Mouse (Mus musculus): ENCODE results near the gene Gpr35. TPM values are rescaled to one million over a fixed set of nuclear protein-coding genes. Genes with fewer than 3 reads are reported as not detected.

The Gpr35 gene
- total and polyA plus RNA-seq, 3 experiments, result 0.21 to 1.7 (median 0.44) TPM

DNA sequence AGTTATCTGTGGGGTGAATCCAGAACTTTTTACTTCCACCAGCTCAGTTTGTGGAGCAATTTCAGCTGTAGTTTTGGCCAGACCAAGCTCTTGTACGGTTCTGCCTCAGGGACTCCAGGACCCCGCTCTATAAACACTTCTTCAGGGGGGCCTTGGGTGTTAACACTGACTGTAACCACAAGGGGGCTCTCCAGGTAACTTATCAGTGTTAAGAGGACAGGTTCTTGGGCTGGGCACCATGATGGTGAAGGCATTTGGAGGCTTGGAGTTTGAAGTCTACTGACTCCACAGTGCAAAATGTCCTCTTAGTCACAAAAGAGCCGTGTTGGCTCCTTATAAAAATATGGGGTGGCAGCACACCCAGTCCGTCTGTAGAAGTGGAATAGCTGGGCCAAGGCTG is 41.6 kb upstream of the Gpr35 start:
- peak; percentile 39 for DNase-seq (ENCODE audit: extremely low read depth)
- H3K4me2 ChIP-seq (ENCODE audit: insufficient read depth, low read depth, poor library complexity, severe bottlenecking), result no peak overlapping the region
- peaks cover 11% of the 10 kb centered on the region for H3K27me3 ChIP-seq (replicated peaks)
- H3K79me2 ChIP-seq (replicated peaks; ENCODE audit: control insufficient read depth, extremely low read depth, insufficient read depth, poor library complexity, severe bottlenecking), result no peaks in the 10 kb centered on the region
- H3K36me3 ChIP-seq (replicated peaks in 1 of 2; ENCODE audit: control insufficient read depth in 1 of 2, insufficient read depth in 1 of 2, low read length in 1 of 2), result peaks cover 0 to 17% of the 10 kb centered on the region in 2 experiments
- dilution Hi-C loops (cut with MboI; ENCODE audit: extremely low pct_ligation_motif_present, extremely low pct_unique_long_range_greater_than_20kb, low sequenced_read_pairs) (no loop called here), in situ Hi-C loops (cut with MboI; ENCODE audit: low pct_ligation_motif_present, low pct_unique_long_range_greater_than_20kb, low sequenced_read_pairs) (no loop called here)
- peaks cover 2% of the 10 kb centered on the region for H3K9me3 ChIP-seq (replicated peaks; ENCODE audit: low read length)
- H3K4me1 ChIP-seq (ENCODE audit: control insufficient read depth in 1 of 2, insufficient read depth in 2 of 2), result peaks cover 17 to 42% of the 10 kb centered on the region in 2 experiments
- H3K9ac ChIP-seq (ENCODE audit: insufficient read depth, low read depth), result no peak overlapping the region
- H3K4me3 ChIP-seq (replicated peaks in 1 of 3; ENCODE audit: low read depth in 2 of 3, low read length in 2 of 3, poor library complexity in 1 of 3), result no peak overlapping the region
- no peak overlapping the region for H3K27ac ChIP-seq (ENCODE audit: insufficient read depth, low read depth)
- no peak for TF ChIP-seq MYC (IDR thresholded peaks at IDR 0.05; ENCODE audit: low read depth, low read length)
- TF ChIP-seq BHLHE40 (IDR thresholded peaks at IDR 0.05; ENCODE audit: low read depth, low read length), result no peak
- no peak for TF ChIP-seq PAX5 (IDR thresholded peaks at IDR 0.05; ENCODE audit: low read length)
- no peak for TF ChIP-seq JUN (IDR thresholded peaks at IDR 0.05; ENCODE audit: insufficient read depth, low read depth, low read length)
- TF ChIP-seq RAD21 (IDR thresholded peaks at IDR 0.05; ENCODE audit: low read depth, low read length), result peak; percentile 18
- TF ChIP-seq ELF1 (IDR thresholded peaks at IDR 0.05; ENCODE audit: low read depth, low read length), result no peak
- no peak for TF ChIP-seq MEF2A (IDR thresholded peaks at IDR 0.05; ENCODE audit: borderline replicate concordance, low read depth, low read length)
- TF ChIP-seq SMC3 (IDR thresholded peaks at IDR 0.05; ENCODE audit: low read depth, low read length), result peak; percentile 15; the same call in 1 of the 2 replicates
- no peak for TF ChIP-seq CHD2 (IDR thresholded peaks at IDR 0.05; ENCODE audit: low read length)
- no peak for TF ChIP-seq MAX (IDR thresholded peaks at IDR 0.05; ENCODE audit: low read length)
- TF ChIP-seq TBP (conservative IDR thresholded peaks at IDR 0.05; ENCODE audit: low read depth, low read length), result no peak
- no peak for TF ChIP-seq ZC3H11A (IDR thresholded peaks at IDR 0.05; ENCODE audit: low read depth, low read length)
- TF ChIP-seq CTCF (conservative IDR thresholded peaks at IDR 0.05 in 1 of 2, IDR thresholded peaks at IDR 0.05 in 1 of 2; ENCODE audit: low read depth in 2 of 2, low read length in 2 of 2), result peak; percentile 21 to 65; a peak in 2 of 4 replicates
- no peak for TF ChIP-seq ZKSCAN1 (IDR thresholded peaks at IDR 0.05; ENCODE audit: borderline replicate concordance, low read depth, low read length)
- no peak for TF ChIP-seq EP300 (IDR thresholded peaks at IDR 0.05; ENCODE audit: low read length)
- no peak for TF ChIP-seq ZNF384 (IDR thresholded peaks at IDR 0.05; ENCODE audit: low read depth, low read length)

DNA sequence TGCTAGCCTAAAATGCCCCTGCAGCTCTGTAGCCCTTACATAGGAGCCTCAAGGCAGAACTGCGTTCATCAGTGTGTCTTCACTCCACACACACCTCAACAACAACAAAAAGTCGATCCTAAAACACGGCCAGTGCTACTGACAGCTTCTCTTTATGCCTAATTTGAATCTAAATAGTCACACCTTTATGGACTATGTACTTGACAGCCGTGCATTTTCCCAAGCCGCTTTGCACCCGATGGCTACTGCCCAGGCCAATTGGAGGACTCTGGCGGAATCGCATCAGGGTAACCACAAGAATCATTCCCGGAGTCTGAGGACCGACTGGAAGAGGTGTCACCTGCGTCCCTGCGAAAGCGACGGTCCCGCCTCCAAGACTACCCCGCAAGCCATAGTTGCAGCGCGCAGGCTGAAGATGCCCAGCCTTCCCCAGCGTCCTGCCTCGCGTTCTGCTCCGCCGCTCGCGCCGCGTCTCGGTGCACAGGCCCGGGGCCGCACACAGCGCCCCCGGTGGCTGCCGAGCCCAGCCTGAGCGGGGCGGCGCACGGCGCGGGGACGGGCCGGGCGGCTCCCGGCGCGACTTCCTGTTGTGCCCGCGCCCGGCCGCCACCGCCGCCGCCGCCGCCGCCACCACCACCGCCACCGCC is 40.3 kb upstream of the Gpr35 start, which contains the start of gene Rnpepl1:
Gene Rnpepl1 (plus strand): TSS at position 545 of the 647 bp plus-strand sequence.
- H3K27me3 ChIP-seq (replicated peaks), result peaks cover 11% of the 10 kb centered on the region
- H3K4me3 ChIP-seq (replicated peaks in 1 of 3; ENCODE audit: low read depth in 2 of 3, low read length in 2 of 3, poor library complexity in 1 of 3), result peak within 1 kb of the TSS; percentile 59 to 93 (median 69)

More for the DNA sequence above, 40.3 kb upstream of the Gpr35 start, which contains the start of gene Rnpepl1:
- in situ Hi-C loops (cut with MboI; ENCODE audit: low pct_ligation_motif_present, low pct_unique_long_range_greater_than_20kb, low sequenced_read_pairs), result no loop called here
- Histone ChIP-seq H3K9ac (ENCODE audit: insufficient read depth, low read depth) (peak within 1 kb of the TSS; percentile 79), H3K4me1 (ENCODE audit: control insufficient read depth in 1 of 2, insufficient read depth in 2 of 2) (peaks cover 16 to 42% of the 10 kb centered on the region in 2 experiments), H3K27ac (ENCODE audit: insufficient read depth, low read depth) (no peak within 1 kb of the TSS), H3K79me2 (replicated peaks; ENCODE audit: control insufficient read depth, extremely low read depth, insufficient read depth, poor library complexity, severe bottlenecking) (no peaks in the 10 kb centered on the region), H3K9me3 (replicated peaks; ENCODE audit: low read length) (peaks cover 1% of the 10 kb centered on the region), H3K4me2 (ENCODE audit: insufficient read depth, low read depth, poor library complexity, severe bottlenecking) (peak within 1 kb of the TSS; percentile 84), H3K36me3 (replicated peaks in 1 of 2; ENCODE audit: control insufficient read depth in 1 of 2, insufficient read depth in 1 of 2, low read length in 1 of 2) (peaks cover 10 to 27% of the 10 kb centered on the region in 2 experiments)
- TF ChIP-seq MXI1 (IDR thresholded peaks at IDR 0.05; ENCODE audit: low read depth, low read length), result peak; percentile 32; the same call in 1 of the 2 replicates
- TF ChIP-seq ELF1 (IDR thresholded peaks at IDR 0.05; ENCODE audit: low read depth, low read length), result peak; percentile 46
- no peak for TF ChIP-seq EP300 (IDR thresholded peaks at IDR 0.05; ENCODE audit: low read length)
- TF ChIP-seq TBP (conservative IDR thresholded peaks at IDR 0.05; ENCODE audit: low read depth, low read length), result no peak
- TF ChIP-seq CTCF (conservative IDR thresholded peaks at IDR 0.05 in 1 of 2, IDR thresholded peaks at IDR 0.05 in 1 of 2; ENCODE audit: low read depth in 2 of 2, low read length in 2 of 2), result peak in 1 of 2 experiments; percentile 65; a peak in 2 of 4 replicates
- peak; percentile 97 for TF ChIP-seq UBTF (IDR thresholded peaks at IDR 0.05; ENCODE audit: low read depth, low read length)
- no peak for TF ChIP-seq CHD2 (IDR thresholded peaks at IDR 0.05; ENCODE audit: low read length)
- TF ChIP-seq TCF12 (IDR thresholded peaks at IDR 0.05; ENCODE audit: low read depth, low read length), result peak; percentile 50; the same call in 1 of the 2 replicates
- TF ChIP-seq ZKSCAN1 (IDR thresholded peaks at IDR 0.05; ENCODE audit: borderline replicate concordance, low read depth, low read length), result no peak
- peak; percentile 41; the same call in 1 of the 2 replicates for TF ChIP-seq NRF1 (IDR thresholded peaks at IDR 0.05; ENCODE audit: low read depth, low read length)
- dilution Hi-C loops (cut with MboI; ENCODE audit: extremely low pct_ligation_motif_present, extremely low pct_unique_long_range_greater_than_20kb, low sequenced_read_pairs), result no loop called here
- DNase-seq (ENCODE audit: extremely low read depth), result peak; percentile 37

Measured in CH12.LX (cell line).